Comparison of ENCODE assay signal across 9 mouse cellular contexts in genomic region chr2:30075625-30076024, GRCm38 (mm10).
"Had no signal": no experiment of that assay in that cellular context is flagged by ENCODE, and none has a peak within 500 bp of the region (broad histone marks: within the 10 kb centered on the region; RNA-seq: fewer than 3 reads in every experiment).

No protein-coding gene starts in this region.

- DNase-seq: kidney, postnatal 36 days; left cerebral cortex, postnatal 4 days; liver, postnatal 0 days; lung, embryonic 14.5 days; right cerebral cortex, adult 18-20 months; right cerebral cortex, postnatal 14 days; right cerebral cortex, postnatal 4 days; thymus, adult 2 months; thymus, postnatal 25 days had no signal
